Mouse (Mus musculus): ENCODE results near the gene Fbxl21.

- no peak for TF ChIP-seq POLR2A (IDR thresholded peaks at IDR 0.05; ENCODE audit: borderline replicate concordance, insufficient read depth, low read length)
- TF ChIP-seq CTCF (IDR thresholded peaks at IDR 0.05; ENCODE audit: borderline replicate concordance, insufficient read depth, low read depth, low read length): no peak
These were observed 38.9 kb downstream of the Fbxl21 start for GRCm38 (mm10) chr13:56561129-56561528.

Measured in cerebellum, adult 2 months (tissue).